Mouse (Mus musculus) CH12.LX (cell line): ENCODE data around the gene Cd300ld4. TPM values are rescaled to one million over a fixed set of nuclear protein-coding genes. Genes with fewer than 3 reads are reported as not detected.

Source experiments
- DNase-seq: peaks from one replicate; pipeline ENCODE4 v3.0.0-alpha.2; 2013; ENCODE audit errors: extremely low read depth
- H3K27ac ChIP-seq: 2 replicates; pipeline ENCODE4 v1.5.1; 2012; ENCODE audit warnings: low read depth, mild to moderate bottlenecking, control low read depth, moderate library complexity; ENCODE audit not compliant: insufficient read depth
- H3K27me3 ChIP-seq: replicated peaks from 2 replicates; pipeline ENCODE3; 2012; ENCODE audit warnings: inconsistent platforms
- H3K36me3 ChIP-seq, 2 experiments: replicated peaks in 1 of 2; 2 replicates each; pipeline versions ENCODE3 to v1.6.1; 2012; ENCODE audit warnings: inconsistent platforms in 1 of 2, low read length in 1 of 2, mild to moderate bottlenecking in 1 of 2, mixed read lengths in 1 of 2, moderate library complexity in 1 of 2; ENCODE audit not compliant: control insufficient read depth in 1 of 2, insufficient read depth in 1 of 2
- H3K4me1 ChIP-seq, 2 experiments: 2 replicates each; pipeline ENCODE4 v1.6.1; 2012; ENCODE audit warnings: inconsistent platforms in 1 of 2, moderate library complexity in 1 of 2; ENCODE audit not compliant: insufficient read depth in 2 of 2, control insufficient read depth in 1 of 2
- H3K4me2 ChIP-seq: 2 replicates; pipeline ENCODE4 v1.6.1; 2012; ENCODE audit warnings: low read depth, mild to moderate bottlenecking, control low read depth; ENCODE audit not compliant: poor library complexity, insufficient read depth, severe bottlenecking
- H3K4me3 ChIP-seq, 3 experiments: fragments of 150-350 bp in 1 of 3; sonication (generic) in 1 of 3; replicated peaks in 1 of 3; 2 replicates each; pipeline versions ENCODE3 to v1.5.1; 2011 to 2012; ENCODE audit warnings: low read depth in 2 of 3, low read length in 2 of 3, mild to moderate bottlenecking in 2 of 3, moderate library complexity in 2 of 3, control low read depth in 1 of 3, improper control_type of control experiment in 1 of 3, inconsistent platforms in 1 of 3, mixed read lengths in 1 of 3; ENCODE audit not compliant: poor library complexity in 1 of 3
- H3K79me2 ChIP-seq: replicated peaks from 2 replicates; pipeline ENCODE4 v1.6.1; 2012; ENCODE audit warnings: mild to moderate bottlenecking, moderate library complexity; ENCODE audit not compliant: control insufficient read depth, poor library complexity, insufficient read depth, severe bottlenecking; ENCODE audit errors: extremely low read depth
- H3K9ac ChIP-seq: 2 replicates; pipeline ENCODE4 v1.6.1; 2012; ENCODE audit warnings: low read depth, mild to moderate bottlenecking, control low read depth, moderate library complexity; ENCODE audit not compliant: insufficient read depth
- H3K9me3 ChIP-seq: replicated peaks from 2 replicates; pipeline ENCODE3; 2012; ENCODE audit warnings: low read length, inconsistent platforms, mixed read lengths
- BHLHE40 ChIP-seq: IDR thresholded peaks from 2 replicates; pipeline ENCODE4 v1.6.1; 2011; ENCODE audit warnings: mild to moderate bottlenecking, low read depth, low read length, improper control_type of control experiment
- CHD1 ChIP-seq: IDR thresholded peaks from 2 replicates; pipeline ENCODE4 v1.6.1; 2012; ENCODE audit warnings: low read depth, low read length, improper control_type of control experiment, inconsistent platforms
- ELF1 ChIP-seq: IDR thresholded peaks from 2 replicates; pipeline ENCODE4 v1.6.1; 2014; ENCODE audit warnings: low read depth, mild to moderate bottlenecking, inconsistent platforms, low read length, improper control_type of control experiment
- ETS1 ChIP-seq: conservative IDR thresholded peaks from 2 replicates; pipeline ENCODE4 v1.6.1; 2012; ENCODE audit warnings: low read depth, mild to moderate bottlenecking, inconsistent platforms, low read length, improper control_type of control experiment, moderate library complexity
- HCFC1 ChIP-seq: IDR thresholded peaks from 2 replicates; pipeline ENCODE4 v1.6.1; 2012; ENCODE audit warnings: low read depth, mild to moderate bottlenecking, inconsistent platforms, low read length, improper control_type of control experiment
- IRF4 ChIP-seq: IDR thresholded peaks from 2 replicates; pipeline ENCODE4 v1.6.1; 2014; ENCODE audit warnings: low read depth, mild to moderate bottlenecking, inconsistent platforms, low read length, improper control_type of control experiment
- JUN ChIP-seq: IDR thresholded peaks from 2 replicates; pipeline ENCODE4 v1.6.1; 2011; ENCODE audit warnings: low read depth, mild to moderate bottlenecking, low read length, improper control_type of control experiment, moderate library complexity; ENCODE audit not compliant: insufficient read depth
- MAFK ChIP-seq: IDR thresholded peaks from 2 replicates; pipeline ENCODE4 v1.6.1; 2011; ENCODE audit warnings: low read length, improper control_type of control experiment; ENCODE audit not compliant: insufficient replicate concordance
- MAX ChIP-seq: IDR thresholded peaks from 2 replicates; pipeline ENCODE4 v1.6.1; 2011; ENCODE audit warnings: low read length, improper control_type of control experiment
- MAZ ChIP-seq: IDR thresholded peaks from 2 replicates; pipeline ENCODE4 v1.6.1; 2012; ENCODE audit warnings: low read depth, mild to moderate bottlenecking, inconsistent platforms, low read length, improper control_type of control experiment, moderate library complexity
- MEF2A ChIP-seq: IDR thresholded peaks from 2 replicates; pipeline ENCODE4 v1.6.1; 2014; ENCODE audit warnings: low read depth, mild to moderate bottlenecking, inconsistent platforms, low read length, improper control_type of control experiment, borderline replicate concordance
- MXI1 ChIP-seq: IDR thresholded peaks from 2 replicates; pipeline ENCODE4 v1.6.1; 2011; ENCODE audit warnings: mild to moderate bottlenecking, low read depth, low read length, improper control_type of control experiment
- NRF1 ChIP-seq: IDR thresholded peaks from 2 replicates; pipeline ENCODE4 v1.6.1; 2014; ENCODE audit warnings: low read depth, mild to moderate bottlenecking, inconsistent platforms, low read length, improper control_type of control experiment, moderate library complexity
- PAX5 ChIP-seq: IDR thresholded peaks from 2 replicates; pipeline ENCODE4 v1.6.1; 2012; ENCODE audit warnings: low read length, inconsistent platforms, mixed read lengths
- SIN3A ChIP-seq: IDR thresholded peaks from 2 replicates; pipeline ENCODE4 v1.6.1; 2012; ENCODE audit warnings: low read length, improper control_type of control experiment, inconsistent platforms
- SMC3 ChIP-seq: IDR thresholded peaks from 2 replicates; pipeline ENCODE4 v1.6.1; 2011; ENCODE audit warnings: low read depth, low read length, improper control_type of control experiment
- TCF12 ChIP-seq: IDR thresholded peaks from 2 replicates; pipeline ENCODE4 v1.6.1; 2014; ENCODE audit warnings: low read depth, mild to moderate bottlenecking, inconsistent platforms, low read length, improper control_type of control experiment
- UBTF ChIP-seq: IDR thresholded peaks from 2 replicates; pipeline ENCODE4 v1.6.1; 2012; ENCODE audit warnings: low read depth, mild to moderate bottlenecking, inconsistent platforms, low read length, improper control_type of control experiment, moderate library complexity
- USF1 ChIP-seq: IDR thresholded peaks from 2 replicates; pipeline ENCODE4 v1.6.1; 2014; ENCODE audit warnings: low read depth, mild to moderate bottlenecking, inconsistent platforms, low read length, improper control_type of control experiment
- ZKSCAN1 ChIP-seq: IDR thresholded peaks from 2 replicates; pipeline ENCODE4 v1.6.1; 2012; ENCODE audit warnings: low read depth, inconsistent platforms, low read length, improper control_type of control experiment, borderline replicate concordance
- ZNF384 ChIP-seq: IDR thresholded peaks from 2 replicates; pipeline ENCODE4 v1.6.1; 2012; ENCODE audit warnings: low read depth, low read length, improper control_type of control experiment, inconsistent platforms
- dilution Hi-C: fragments of 300-500 bp; cut with MboI; formaldehyde crosslinking; loops from 2 replicates; pipeline ENCODE4 v1.14.3; 2020; ENCODE audit warnings: low sequenced_read_pairs; ENCODE audit not compliant: extremely low pct_unique_long_range_greater_than_20kb, extremely low pct_ligation_motif_present
- in situ Hi-C: fragments of 300-500 bp; cut with MboI; formaldehyde crosslinking; loops from 3 replicates; pipeline ENCODE4 v1.14.3; 2019; ENCODE audit warnings: low sequenced_read_pairs, low pct_ligation_motif_present, low pct_unique_long_range_greater_than_20kb, mixed read lengths
- polyA plus RNA-seq: library from polyadenylated mRNA; unstranded; fragments of >175 nt; gene quantifications from 2 replicates; pipeline ENCODE4 v1.2.1, GENCODE M21; 2012; ENCODE audit warnings: low read depth; ENCODE audit not compliant: insufficient read length
- total RNA-seq, 2 experiments: library from RNA; depleted of rRNA; stranded (reverse); fragments of 300-350 nt in 1 of 2; fragments of >200 nt in 1 of 2; gene quantifications; 2 replicates each; pipeline ENCODE4 v1.2.3; 2012 to 2014

Gene Cd300ld4
- total and polyA plus RNA-seq, 3 experiments, result not detected

GRCm38 (mm10) chr11:114989793-114990192 is 37.0 kb downstream of the Cd300ld4 start, which contains the start of gene Cd300ld:
Cd300ld (minus strand) TSS chr11:114989922.
- Histone ChIP-seq H3K9ac (no peak within 1 kb of the TSS), H3K9me3 (peaks cover 6% of the 10 kb centered on the region), H3K36me3 (no peaks in the 10 kb centered on the region), H3K4me1 (peaks cover 3 to 4% of the 10 kb centered on the region in 2 experiments; a peak in 3 of 4 replicates), H3K4me3 (no peak within 1 kb of the TSS), H3K27me3 (peaks cover 62% of the 10 kb centered on the region), H3K79me2 (no peaks in the 10 kb centered on the region), H3K4me2 (no peak within 1 kb of the TSS), H3K27ac (no peak within 1 kb of the TSS)
- peak; percentile 14 for DNase-seq
- TF ChIP-seq USF1, result no peak
- TF ChIP-seq MAX, result no peak
- no peak for TF ChIP-seq ZKSCAN1
- in situ Hi-C loops, result no loop called here
- dilution Hi-C loops, result no loop called here

- in situ Hi-C loops (no loop called here), dilution Hi-C loops (no loop called here)
- no peak for TF ChIP-seq MAZ
- no peak for TF ChIP-seq UBTF
- no peak for TF ChIP-seq TCF12
- TF ChIP-seq MEF2A, result no peak
- no peak for TF ChIP-seq ELF1
- no peak for TF ChIP-seq MXI1
- no peak for TF ChIP-seq CHD1
- no peak for TF ChIP-seq ZNF384
- H3K4me2 ChIP-seq, result no peak overlapping the region
- H3K9ac ChIP-seq, result no peak overlapping the region
- H3K79me2 ChIP-seq, result no peaks in the 10 kb centered on the region
- H3K36me3 ChIP-seq, result no peaks in the 10 kb centered on the region
- H3K4me3 ChIP-seq, result no peak overlapping the region
- no peak for DNase-seq
- H3K9me3 ChIP-seq, result peaks cover 15% of the 10 kb centered on the region
- H3K27me3 ChIP-seq, result peaks cover 48% of the 10 kb centered on the region
- no peaks in the 10 kb centered on the region for H3K4me1 ChIP-seq
- H3K27ac ChIP-seq, result no peak overlapping the region
These were observed 44.9 kb downstream of the Cd300ld4 start for GRCm38 (mm10) chr11:114981866-114982265.

- peaks cover 26% of the 10 kb centered on the region for H3K9me3 ChIP-seq
- no peak overlapping the region for H3K4me2 ChIP-seq
- H3K27me3 ChIP-seq, result peaks cover 2% of the 10 kb centered on the region
- in situ Hi-C loops, result no loop called here
- H3K4me1 ChIP-seq, result peaks cover 0 to 5% of the 10 kb centered on the region in 2 experiments; a peak in 1 of 4 replicates
- no peak overlapping the region for H3K9ac ChIP-seq
- dilution Hi-C loops, result no loop called here
- H3K4me3 ChIP-seq, result no peak overlapping the region
- no peaks in the 10 kb centered on the region for H3K36me3 ChIP-seq
- no peaks in the 10 kb centered on the region for H3K79me2 ChIP-seq
- no peak for DNase-seq
- no peak for TF ChIP-seq MAFK
- no peak for TF ChIP-seq ETS1
- TF ChIP-seq ZKSCAN1, result no peak
- TF ChIP-seq JUN, result no peak
- no peak for TF ChIP-seq PAX5
- TF ChIP-seq TCF12, result no peak
- TF ChIP-seq SIN3A, result no peak
- TF ChIP-seq NRF1, result no peak
- TF ChIP-seq HCFC1, result no peak
- no peak for TF ChIP-seq SMC3
- no peak for TF ChIP-seq IRF4
- no peak for TF ChIP-seq USF1
- no peak for TF ChIP-seq BHLHE40
- TF ChIP-seq MEF2A, result no peak
- no peak for TF ChIP-seq ELF1
- H3K27ac ChIP-seq, result no peak overlapping the region
These were observed 54.1 kb downstream of the Cd300ld4 start for GRCm38 (mm10) chr11:114972726-114973125.
